Mouse (Mus musculus) spleen, adult 12 weeks (tissue): Measurements from ENCODE around the gene Slc7a10.
"Not testable (repeated sequence)": the region's sequence is repeated elsewhere in the genome, so short reads cannot be mapped to it uniquely, and the experiment has no call there.

Source experiments
- DNase-seq: peaks from one replicate; pipeline ENCODE4 v3.0.0; 2022; ENCODE audit warnings: low spot score

Gene Slc7a10

DNA sequence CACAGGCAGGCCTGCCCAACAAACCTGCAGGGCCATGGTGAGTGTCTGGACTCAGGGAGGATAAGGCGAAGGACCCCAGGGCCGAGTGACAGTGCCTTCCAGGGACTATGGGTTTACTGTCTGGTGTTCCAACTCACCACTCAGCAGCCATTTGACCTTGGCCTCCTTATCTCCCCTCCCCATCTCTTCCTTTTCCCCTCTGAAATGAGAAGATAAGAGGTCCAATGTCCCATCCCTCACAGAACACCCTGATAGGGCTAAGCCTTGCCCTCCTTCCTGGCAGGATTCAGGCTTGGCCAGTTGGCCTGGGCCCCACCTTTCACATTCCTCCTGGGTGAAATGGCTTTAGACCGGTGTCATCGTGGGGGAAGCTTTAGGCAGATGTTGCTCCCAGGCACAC lies 10.7 kb upstream of the Slc7a10 start:
- DNase-seq, result no peak

DNA sequence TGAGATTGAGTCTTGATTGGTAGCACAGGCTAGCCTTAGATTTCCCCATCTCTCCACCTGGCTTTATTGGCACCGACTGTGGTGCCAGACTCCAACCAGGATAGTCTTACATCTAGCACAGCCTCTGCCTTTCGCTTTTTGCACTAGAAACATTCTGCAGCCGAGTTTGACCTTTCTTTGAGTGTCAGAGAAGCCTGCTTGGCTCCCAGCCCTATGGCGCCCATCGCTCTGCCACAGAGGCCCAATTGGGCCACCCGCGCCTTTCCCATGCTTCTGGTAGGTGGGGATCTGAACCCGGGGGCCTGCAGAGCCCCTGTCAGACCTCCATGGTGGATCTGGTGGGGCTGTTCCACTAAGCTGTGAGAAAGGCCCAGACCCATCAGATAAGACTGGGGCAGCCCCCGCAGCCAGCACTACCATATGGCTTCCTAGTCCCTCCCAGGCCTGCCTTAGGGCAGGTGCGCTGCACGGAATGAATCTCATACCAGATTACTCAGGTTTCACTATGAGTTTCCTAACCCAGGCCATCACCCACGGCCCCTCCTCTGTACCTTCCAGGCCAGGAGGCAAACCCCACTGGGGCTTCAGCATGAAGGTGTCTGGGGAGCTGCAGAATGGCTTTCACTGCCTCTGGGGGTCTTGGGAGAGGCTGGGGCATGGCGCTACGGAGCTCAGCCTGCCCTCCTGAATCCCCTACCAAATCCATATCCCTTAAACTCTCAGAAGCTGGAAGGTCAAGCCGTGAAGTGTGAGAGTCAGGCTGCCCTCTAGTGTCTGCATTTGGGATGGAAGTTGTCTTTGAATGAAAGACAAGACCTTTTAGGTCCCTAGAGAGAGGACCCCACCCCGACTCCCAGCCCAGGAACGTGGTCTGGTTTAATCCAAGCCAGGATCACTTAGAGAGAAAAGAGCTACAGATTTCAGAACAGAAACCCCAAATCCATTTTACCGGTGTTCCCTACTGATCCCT lies 9.5 kb upstream of the Slc7a10 start:
- no peak for DNase-seq

DNA sequence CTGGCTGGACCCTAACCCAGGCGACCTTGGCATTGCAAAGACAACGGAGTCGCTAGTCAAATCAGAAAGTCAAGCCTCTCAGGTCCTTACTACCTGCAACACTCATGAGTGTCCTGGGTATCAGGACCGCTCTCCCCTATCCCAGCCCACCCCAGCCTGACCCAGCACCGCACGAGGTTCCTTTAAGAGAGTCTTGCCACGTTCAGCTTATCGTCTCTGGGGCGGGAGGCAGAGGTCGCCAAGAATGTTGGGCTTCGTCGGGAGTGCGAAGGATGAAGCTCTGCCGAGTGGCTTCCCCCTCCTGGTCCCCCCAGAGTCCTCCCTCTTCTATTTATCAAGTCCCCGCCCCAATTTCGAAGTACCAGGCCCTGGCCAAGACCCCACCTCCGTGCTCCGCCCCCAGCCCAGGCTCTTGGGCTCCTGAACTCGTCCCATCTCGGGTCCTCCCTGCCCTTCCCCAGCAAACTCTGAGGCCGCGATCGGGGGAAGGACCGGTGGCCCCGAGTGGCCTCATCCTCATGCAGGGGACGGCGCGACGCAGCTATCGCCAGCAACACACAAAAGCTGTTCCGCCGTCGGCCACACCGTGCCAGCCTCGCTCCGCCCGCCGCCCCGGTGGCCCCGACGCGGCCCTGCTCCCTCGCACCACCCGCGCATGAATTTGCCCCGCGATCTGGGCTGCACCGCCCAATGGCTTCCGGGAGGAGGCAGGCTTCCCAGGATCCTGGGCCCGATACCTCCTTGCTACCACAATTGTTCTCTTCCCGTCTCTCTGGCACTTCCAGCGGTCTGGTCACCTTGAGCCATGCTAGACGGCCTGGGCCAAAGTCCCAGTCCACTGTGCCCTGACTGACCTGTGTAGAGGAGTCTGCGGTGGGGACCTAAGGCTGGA lies 1.1 kb upstream of the Slc7a10 start:
- DNase-seq, result no peak

DNA sequence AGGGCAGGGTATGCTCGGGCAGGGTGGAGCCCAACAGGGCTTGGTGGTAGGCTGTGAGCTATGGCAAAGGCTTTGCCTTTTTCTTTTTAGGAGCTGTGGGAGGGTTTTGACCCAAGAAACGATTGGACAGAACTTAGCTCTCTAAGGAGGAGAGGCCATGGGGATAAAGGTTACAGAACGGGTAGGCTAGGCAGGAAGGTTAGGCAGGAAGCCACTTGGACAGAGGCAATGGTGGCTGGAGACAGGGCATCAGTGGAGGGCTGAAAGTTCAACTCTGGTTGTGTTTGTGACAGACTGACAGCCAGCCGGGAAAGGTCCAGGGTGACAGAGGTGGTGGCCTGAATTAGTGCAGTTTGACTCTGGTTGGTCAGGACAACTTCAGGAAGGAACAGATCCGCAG lies 3.5 kb downstream of the Slc7a10 start:
- no peak for DNase-seq

DNA sequence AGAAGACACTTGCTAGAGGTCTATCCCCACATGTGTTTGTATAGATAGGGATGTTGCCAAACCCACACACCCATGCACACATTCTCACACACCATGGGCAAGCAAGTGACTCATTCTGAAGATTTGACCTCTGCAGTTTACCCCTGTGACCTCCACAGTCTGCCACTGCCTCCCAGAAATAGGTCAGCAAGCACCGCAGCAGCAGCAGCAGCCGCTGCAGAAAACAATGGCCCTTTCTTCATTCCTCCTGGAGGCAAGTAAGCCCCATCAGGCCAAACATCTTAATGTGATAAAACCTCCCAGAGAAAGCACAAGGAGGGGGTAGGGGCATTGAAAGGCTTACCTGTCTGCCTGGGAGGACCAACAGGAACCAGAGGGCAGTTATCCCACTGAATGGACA lies 5.1 kb downstream of the Slc7a10 start:
- no peak for DNase-seq

DNA sequence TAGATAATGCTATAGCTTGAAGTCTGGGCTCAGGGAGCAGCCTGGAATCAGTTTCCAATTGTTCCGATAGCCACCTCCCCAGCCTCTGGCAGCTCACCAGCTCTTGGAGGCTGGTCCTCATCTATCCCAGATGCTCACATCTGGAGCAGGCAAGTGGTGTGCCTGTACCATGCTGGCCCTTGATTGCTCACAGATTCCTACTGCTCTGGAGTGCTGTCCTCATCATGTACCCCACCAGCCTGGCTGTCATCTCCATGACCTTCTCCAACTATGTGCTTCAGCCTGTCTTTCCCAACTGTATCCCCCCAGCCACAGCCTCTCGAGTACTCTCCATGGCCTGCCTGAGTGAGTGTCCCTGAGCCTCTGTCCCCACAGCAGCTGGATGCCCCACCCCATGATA lies 10.8 kb downstream of the Slc7a10 start:
- DNase-seq, result no peak

DNA sequence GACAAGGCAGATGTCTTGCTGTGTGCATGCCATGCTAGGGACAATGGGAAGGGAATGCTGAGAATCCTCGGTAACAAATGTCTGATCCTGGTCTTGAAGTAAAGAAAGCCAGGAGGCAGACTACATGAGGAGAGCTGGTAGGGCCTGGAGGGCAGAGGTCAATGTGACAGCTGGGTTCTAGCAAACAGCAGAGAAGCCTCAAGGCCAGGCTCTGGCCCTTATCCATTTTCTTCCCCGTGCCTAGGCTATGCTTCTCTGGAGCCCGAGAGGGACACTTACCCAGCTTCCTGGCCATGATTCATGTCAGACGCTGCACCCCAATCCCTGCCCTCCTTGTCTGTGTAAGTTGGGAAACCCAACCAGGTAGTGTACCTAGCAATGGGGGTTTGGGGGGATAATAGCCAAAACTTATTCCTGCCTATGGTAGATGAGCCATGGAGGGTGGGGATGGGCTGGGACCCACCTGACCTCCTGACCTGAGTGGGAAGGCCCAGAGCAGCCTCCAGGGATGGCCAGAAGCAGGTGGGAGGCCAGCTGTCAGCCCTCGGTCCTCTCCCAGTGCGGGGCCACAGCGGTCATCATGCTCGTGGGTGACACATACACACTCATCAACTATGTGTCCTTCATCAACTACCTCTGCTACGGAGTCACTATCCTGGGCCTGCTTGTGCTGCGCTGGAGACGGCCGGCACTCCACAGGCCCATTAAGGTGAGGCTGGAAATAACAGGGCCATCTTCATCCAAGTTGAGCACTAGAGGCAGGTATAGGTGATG lies 13.0 kb downstream of the Slc7a10 start:
- no peak for DNase-seq

DNA sequence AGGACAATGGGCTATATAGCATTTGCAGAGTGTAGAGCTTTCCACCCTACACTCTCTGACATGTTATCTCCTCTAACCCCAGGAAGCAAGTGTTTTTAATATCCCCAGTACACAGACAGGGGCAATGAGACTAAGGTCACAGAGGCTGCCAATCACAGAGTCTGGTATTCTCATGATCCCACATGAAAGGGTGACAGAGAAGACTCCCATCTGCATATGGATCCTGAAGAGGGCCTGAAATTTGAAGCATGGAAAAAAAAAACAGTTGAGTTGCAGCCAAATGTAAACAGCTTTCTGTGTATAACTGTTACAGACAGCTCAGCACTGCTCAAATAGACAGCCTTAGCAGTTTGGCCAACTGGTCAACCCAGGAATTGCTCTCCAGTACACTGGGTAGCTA lies 13.6 kb downstream of the Slc7a10 start:
- no peak for DNase-seq

DNA sequence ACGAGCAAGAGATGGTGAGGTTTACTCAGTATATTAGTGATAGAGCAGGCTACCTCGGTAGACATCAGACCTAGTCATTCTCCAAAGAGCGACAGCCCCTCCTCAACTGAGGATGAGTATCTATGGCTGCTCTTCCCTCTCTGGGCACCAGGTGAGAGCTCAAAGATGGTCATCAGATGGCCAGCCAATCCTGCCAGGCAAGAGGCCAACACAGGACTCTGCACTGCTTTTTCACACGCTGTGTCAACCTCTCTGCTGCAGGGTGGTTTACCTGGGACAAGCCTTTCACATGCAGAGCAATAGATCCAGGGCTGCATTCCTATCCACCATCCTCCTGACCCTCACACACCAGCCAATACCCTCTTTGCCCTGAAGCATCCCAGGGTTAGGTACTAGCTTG lies 25.6 kb downstream of the Slc7a10 start:
- DNase-seq, result no peak

DNA sequence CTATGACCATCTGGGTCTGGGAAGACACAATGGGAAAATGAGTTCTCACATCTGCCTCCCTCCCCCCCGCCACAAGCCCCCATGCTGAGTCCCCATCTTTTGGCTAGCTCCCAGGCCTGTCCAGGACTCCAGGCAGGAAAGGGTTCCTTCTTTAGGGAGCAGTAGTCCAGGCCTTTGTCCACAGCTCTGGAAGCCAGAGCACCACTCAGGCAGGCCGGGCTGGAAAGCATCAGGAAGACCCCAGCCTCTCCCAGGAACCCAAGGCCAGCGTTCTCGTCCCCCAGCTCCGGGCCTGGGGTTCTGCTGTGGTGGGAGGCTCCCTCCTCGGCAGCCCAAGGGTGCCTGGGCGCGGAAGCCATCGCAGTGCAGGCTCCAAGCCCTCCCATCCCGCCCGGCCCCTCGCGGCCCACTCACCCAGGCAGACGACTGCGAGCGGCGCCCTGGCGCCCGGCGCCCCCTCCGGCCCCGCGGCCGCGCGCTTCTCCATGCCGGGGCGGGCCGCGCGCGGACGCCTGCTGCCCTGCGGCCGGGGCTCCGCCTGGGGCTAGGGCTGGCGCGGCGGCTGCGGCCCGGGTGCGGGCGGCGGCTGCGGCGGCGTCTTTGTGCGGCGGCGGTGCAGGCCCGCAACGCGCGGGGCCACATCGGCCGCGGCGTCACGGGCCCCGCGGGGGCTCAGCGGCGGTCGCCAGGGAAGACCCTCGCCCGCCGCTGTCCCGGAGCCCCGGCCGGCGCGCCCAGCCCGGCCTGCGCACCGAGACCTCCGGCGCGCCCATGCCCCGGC lies 28.4 kb downstream of the Slc7a10 start:
- no peak for DNase-seq

DNA sequence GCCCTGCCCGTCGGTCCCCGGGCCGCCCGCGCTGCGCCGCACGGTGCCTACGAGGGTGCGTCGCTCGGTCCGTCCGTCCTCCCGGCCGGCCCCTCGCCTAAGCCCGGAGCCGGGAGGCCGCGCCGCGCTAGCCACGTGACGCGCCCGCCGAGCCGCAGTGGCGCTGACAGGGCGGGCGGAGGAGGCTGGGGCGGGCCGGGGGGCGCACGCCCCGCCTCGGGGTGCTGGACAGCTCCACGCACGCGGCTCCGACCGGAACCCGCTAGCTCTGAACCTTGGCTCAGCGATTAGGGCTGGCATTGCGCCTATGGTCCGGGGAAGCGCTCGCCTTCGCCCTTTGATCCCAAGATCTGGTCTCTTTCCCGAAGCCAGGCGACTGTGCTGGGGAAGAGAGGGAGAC lies 29.0 kb downstream of the Slc7a10 start, which contains the start of gene Lrp3:
Gene Lrp3, minus strand, starts transcription at position 274 of the 400 bp plus-strand sequence.
- no peak for DNase-seq

DNA sequence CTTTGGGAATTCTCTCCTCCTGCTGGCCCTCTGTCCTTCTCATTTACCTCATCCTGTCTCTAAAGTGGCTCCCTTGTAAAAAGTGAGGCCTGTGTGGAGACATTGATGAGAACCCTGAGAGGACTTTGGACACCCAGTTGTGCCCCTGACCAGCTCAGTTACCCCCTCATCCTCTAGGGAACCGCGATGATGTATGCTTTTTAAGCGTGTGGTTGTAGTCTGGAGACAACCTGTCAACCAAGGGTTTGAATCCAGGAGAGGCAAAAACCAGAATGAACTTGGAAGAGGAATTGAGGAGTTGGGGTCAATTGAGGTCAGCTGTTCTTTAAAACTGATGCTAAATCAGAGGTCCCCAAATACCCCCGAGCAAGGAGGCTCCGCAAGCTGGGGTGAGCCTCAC lies 29.5 kb downstream of the Slc7a10 start:
- no peak for DNase-seq

DNA sequence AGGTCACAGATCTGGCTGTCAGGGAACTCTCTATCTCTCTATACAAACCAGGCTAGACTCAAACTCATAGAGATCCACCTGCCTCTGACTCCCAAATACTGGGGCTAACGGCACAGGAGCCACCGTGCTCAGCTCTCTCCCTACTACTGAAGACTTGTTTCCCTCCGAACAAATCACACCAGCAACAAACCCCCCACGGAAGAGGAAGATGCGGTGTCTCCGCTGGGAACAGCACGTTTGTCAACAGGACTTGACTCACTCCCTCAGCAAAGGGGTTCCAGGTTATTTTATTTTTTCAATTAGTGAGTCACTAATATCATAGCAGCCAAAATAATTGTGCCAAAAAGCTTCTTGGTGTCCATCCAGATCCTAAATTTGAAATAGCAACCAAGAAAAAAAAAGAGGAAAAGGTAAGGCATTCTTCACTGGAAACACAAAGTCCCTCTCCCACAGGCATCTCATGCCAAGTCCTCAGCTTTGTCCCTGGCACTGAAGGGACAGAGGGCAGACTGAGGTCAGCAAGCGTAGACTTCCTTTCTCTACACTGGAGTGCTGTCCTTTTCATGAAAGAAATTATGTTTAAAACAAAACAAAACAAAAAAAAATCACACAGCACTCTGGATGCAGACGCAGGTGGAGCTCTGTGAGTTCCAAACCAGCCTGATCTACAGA lies 34.6 kb downstream of the Slc7a10 start:
- DNase-seq, result no peak

DNA sequence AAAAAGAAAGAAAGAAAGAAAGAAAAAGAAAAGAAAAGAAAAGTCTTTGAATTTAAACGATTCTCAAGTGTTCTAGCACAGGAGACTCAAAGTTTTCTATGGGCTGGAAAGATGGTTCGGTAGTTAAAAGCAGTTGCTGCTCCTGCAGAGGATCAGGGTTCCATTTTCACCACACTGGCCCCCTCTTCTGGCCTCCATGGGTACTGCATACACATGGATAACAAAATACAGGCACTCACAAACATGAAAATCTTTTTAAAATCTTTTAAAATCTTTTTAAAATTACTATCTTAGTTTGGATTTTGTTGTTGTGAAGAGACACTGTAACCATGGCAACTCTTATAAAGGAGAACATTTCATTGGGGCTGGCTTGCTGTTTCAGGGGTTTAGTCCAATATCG lies 44.1 kb downstream of the Slc7a10 start:
- DNase-seq, result no peak

DNA sequence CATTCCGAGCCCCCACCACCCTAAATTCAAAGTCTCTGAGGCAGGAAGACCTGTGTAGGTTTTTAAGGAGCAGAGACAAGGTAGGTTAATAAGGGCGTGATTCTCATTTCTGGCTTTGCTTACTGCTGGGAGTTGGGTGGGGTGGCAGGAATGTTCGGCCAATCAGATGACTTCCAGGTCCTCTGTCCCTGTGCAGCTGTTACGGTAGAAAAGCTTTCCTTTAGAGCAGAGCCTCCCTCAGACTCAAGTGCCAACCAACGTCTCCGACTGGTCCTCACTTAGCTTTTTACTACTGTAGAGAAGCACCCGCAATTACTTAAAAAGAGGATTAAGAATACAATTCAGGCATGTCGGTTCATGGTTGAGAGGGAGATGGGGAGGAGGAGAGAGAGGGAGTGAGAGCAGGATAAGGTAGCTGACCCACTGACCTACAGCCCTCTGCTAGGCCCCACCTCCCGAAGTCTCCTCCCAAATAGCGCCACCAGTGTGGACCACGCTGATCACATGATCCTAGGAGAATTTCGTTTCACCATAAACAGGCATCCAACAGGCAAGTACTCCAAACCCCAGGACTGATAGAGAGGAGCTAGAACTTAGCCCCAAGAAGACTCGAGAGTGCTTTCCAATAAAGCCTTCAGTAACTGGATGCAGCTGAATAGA lies 46.7 kb downstream of the Slc7a10 start:
- DNase-seq, result no peak

DNA sequence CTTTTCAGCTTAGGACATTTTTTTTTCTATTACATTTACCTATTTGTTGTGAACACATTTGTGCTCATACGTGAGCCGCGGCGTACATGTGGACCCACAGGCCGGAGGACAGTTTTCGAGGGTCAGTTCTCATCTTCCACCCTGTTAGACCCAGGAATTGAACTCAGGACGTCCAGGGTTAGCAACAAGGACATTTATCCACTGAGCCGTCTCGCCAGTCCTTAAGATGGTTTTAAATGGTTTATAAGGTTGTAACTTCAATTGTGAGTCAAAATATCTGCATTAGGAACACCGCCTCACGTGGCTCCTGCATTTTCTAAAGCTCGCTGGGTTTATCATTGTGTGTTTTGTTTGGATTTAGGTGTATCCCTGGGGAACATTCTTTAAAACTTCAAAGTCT lies 47.7 kb downstream of the Slc7a10 start:
- DNase-seq, result no peak

DNA sequence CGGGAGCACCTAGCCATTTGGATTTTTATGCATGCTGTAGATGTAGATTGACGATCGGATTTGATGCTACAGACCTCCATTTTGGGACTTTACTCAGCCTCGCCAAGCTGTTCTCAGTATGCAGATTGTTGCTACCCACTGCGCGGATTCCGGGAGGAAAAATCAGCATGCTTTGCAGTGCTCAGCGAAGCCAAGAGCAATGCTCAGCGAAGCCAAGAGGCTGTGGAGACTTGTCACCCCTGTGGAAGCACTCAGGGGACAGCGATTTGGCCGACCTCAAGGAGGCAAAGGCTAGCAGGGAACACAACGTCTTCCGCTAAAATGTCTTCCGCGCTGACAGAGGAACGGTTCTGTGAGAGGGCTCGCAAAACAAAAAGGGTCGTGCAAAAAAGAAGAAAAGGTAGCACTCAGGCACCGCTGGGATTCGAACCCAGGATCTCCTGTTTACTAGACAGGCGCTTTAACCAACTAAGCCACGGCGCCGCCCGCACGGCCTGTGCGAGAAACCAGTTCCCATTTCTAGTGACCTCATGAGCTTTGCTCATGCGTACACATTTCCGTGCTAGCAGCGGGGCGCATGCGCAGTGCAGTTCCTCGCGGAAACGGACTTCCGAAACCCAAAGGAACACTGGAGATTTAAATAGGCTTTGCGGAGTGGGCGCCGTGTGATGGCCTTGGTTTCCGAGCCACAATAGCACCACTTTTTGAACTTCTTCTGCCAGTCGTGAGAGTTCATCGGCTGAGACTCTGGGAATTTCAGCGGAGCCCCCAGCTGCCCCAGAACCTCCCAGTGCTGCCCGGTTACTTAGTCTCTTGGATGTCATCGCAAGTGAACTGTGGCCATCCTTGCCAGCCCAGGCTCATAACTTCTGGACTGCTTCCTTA lies 48.4 kb downstream of the Slc7a10 start:
- peak; percentile 84 for DNase-seq

DNA sequence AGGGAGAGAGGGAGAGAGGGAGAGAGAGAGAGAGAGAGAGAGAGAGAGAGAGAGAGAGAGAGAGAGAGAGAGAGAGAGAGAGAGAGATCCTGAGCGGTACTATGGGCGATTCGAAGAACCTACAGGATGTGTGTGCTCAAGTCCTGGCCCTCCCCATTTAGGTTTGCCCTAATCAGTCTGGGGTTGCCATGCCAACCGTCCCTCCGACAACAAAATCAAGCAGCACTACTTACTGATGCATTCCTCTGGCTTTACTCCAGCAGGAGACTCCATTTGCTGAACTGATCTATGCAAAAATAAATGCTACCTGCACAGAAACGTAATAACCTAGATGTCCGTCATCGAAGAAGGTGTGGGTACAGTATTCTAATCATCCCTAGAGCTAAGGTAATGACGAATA lies 49.1 kb downstream of the Slc7a10 start:
- peak; percentile 13 for DNase-seq

DNA sequence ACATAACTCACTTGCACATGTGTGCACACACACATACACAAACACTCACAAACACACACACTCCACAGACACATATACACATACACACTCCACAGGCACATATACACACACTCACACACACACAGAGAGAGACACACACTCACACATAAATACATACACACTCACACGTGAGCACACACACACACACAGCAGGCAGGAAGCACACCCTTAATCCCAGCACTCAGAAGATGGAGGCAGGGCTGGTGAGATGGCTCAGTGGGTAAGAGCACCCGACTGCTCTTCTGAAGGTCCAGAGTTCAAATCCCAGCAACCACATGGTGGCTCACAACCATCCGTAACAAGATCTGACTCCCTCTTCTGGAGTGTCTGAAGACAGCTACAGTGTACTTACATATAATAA lies 51.8 kb downstream of the Slc7a10 start:
- DNase-seq, result not testable (repeated sequence)
